Mouse (Mus musculus) hindbrain, embryonic 14.5 days (tissue): Measurements from ENCODE around the gene Fbxw8. TPM values are rescaled to one million over a fixed set of nuclear protein-coding genes. Genes with fewer than 3 reads are reported as not detected.
A peak's percentile ranks its signal among the peaks of the same experiment; 100 is the strongest.

Source experiments
- ATAC-seq: fragments of 200-750 bp; cut with Nextera tagmentation; 2 replicates; pipeline ENCODE4 v1.8.0; 2017; ENCODE audit warnings: moderate number of reproducible peaks, mild to moderate bottlenecking, moderate TSS enrichment, moderate library complexity; ENCODE audit not compliant: low FRiP score
- DNase-seq: peaks from one replicate; pipeline ENCODE4 v3.0.0-alpha.2; 2015; ENCODE audit warnings: low spot score
- H3K27ac ChIP-seq: fragments of 300-500 bp; sonication (generic); 2 replicates; pipeline ENCODE4 v1.5.1; 2014; ENCODE audit warnings: mild to moderate bottlenecking, moderate library complexity
- H3K27me3 ChIP-seq: fragments of 300-500 bp; sonication (generic); 2 replicates; pipeline ENCODE4 v1.6.1; 2014; ENCODE audit warnings: mild to moderate bottlenecking, low read length, mixed read lengths; ENCODE audit not compliant: control insufficient read depth, insufficient read depth
- H3K36me3 ChIP-seq: fragments of 300-500 bp; sonication (generic); replicated peaks from 2 replicates; pipeline ENCODE4 v1.6.1; 2014; ENCODE audit not compliant: control insufficient read depth, insufficient read depth
- H3K4me1 ChIP-seq: fragments of 300-500 bp; sonication (generic); replicated peaks from 2 replicates; pipeline ENCODE4 v1.6.1; 2014; ENCODE audit warnings: antibody characterized with exemption, low read length, mixed read lengths; ENCODE audit not compliant: control insufficient read depth, insufficient read depth
- H3K4me2 ChIP-seq: fragments of 300-500 bp; sonication (generic); replicated peaks from 2 replicates; pipeline ENCODE4 v1.6.1; 2014; ENCODE audit warnings: mild to moderate bottlenecking, moderate library complexity
- H3K4me3 ChIP-seq: fragments of 300-500 bp; sonication (generic); replicated peaks from 2 replicates; pipeline ENCODE4 v1.5.1; 2014; ENCODE audit warnings: mild to moderate bottlenecking, low read length
- H3K9ac ChIP-seq: fragments of 300-500 bp; sonication (generic); 2 replicates; pipeline ENCODE4 v1.6.1; 2014
- H3K9me3 ChIP-seq: fragments of 300-500 bp; sonication (generic); 2 replicates; pipeline ENCODE4 v1.6.1; 2016; ENCODE audit warnings: low read length; ENCODE audit not compliant: control insufficient read depth
- whole genome bisulfite sequencing: fragments of 180-500 bp; shearing (Covaris S2); extraction: QIAGEN DNeasy Blood & Tissue Kit; methylation state at CpG from one replicate; pipeline ENCODE4 v1.1.7; 2014; 5-methylcytosine and 5-hydroxymethylcytosine counted together
- polyA plus RNA-seq: library from polyadenylated mRNA; unstranded; fragments of >200 nt; fragmentation: Nextera tagmentation; extraction: Ambion mirVana; gene quantifications from 2 replicates; pipeline ENCODE4 v1.2.1, GENCODE M21; 2014

Fbxw8 gene
- polyA plus RNA-seq, 1 experiment from 2014 or later: 21.0 TPM

- Histone ChIP-seq H3K27ac (no peak overlapping the region), H3K4me3 (no peak overlapping the region), H3K9ac (no peak overlapping the region), H3K4me1 (peaks cover 73% of the 10 kb centered on the region), H3K27me3 (no peaks in the 10 kb centered on the region), H3K4me2 (no peak overlapping the region), H3K9me3 (no peaks in the 10 kb centered on the region), H3K36me3 (peaks cover 33% of the 10 kb centered on the region)
- no peak for DNase-seq
- whole genome bisulfite sequencing: 84% methylated on average over 6 of the region's 6 CpGs
- no peak for ATAC-seq
These were observed 76.7 kb downstream of the Fbxw8 start for GRCm38 (mm10) chr5:118078550-118078949.

- H3K4me3 ChIP-seq: no peak overlapping the region
- ATAC-seq (0 out of 2 replicates have a peak, but pooled peaks have one; percentile 12), DNase-seq (peak; percentile 61)
- H3K27ac ChIP-seq: peak overlapping the region; percentile 64
- no peaks in the 10 kb centered on the region for H3K27me3 ChIP-seq
- peak overlapping the region; percentile 12; the same call in 1 of the 2 replicates for H3K9ac ChIP-seq
- H3K36me3 ChIP-seq: peaks cover 33% of the 10 kb centered on the region
- H3K4me2 ChIP-seq: no peak overlapping the region
- no peaks in the 10 kb centered on the region for H3K9me3 ChIP-seq
- peaks cover 68% of the 10 kb centered on the region for H3K4me1 ChIP-seq
- WGBS: 60% methylated on average over 15 of the region's 15 CpGs
These were observed 78.3 kb downstream of the Fbxw8 start for GRCm38 (mm10) chr5:118076721-118077592.

- Histone ChIP-seq H3K4me3 (no peak overlapping the region), H3K27ac (0 out of 2 replicates have a peak overlapping the region, but pooled peaks have one; percentile 39), H3K27me3 (no peaks in the 10 kb centered on the region), H3K4me2 (no peak overlapping the region), H3K36me3 (peaks cover 47% of the 10 kb centered on the region), H3K9ac (no peak overlapping the region), H3K4me1 (peaks cover 32% of the 10 kb centered on the region), H3K9me3 (no peaks in the 10 kb centered on the region)
- DNase-seq: peak; percentile 39
- 51% methylated on average over 15 of the region's 15 CpGs for WGBS
- ATAC-seq: peak; percentile 15; the same call in 1 of the 2 replicates
These were observed 82.0 kb downstream of the Fbxw8 start for GRCm38 (mm10) chr5:118073213-118073773.

GRCm38 (mm10) chr5:118071766-118072165 is 83.5 kb downstream of the Fbxw8 start:
- ATAC-seq (no peak), DNase-seq (no peak)
- no peaks in the 10 kb centered on the region for H3K9me3 ChIP-seq
- WGBS: 67% methylated on average over 5 of the region's 5 CpGs
- H3K4me3 ChIP-seq: no peak overlapping the region
- H3K4me2 ChIP-seq: no peak overlapping the region
- no peaks in the 10 kb centered on the region for H3K27me3 ChIP-seq
- H3K9ac ChIP-seq: no peak overlapping the region
- peaks cover 22% of the 10 kb centered on the region for H3K4me1 ChIP-seq
- peaks cover 50% of the 10 kb centered on the region for H3K36me3 ChIP-seq
- no peak overlapping the region for H3K27ac ChIP-seq

- WGBS: 50% methylated on average over 9 of the region's 9 CpGs
- DNase-seq (peak; percentile 82), ATAC-seq (peak; percentile 44; the same call in 1 of the 2 replicates)
- Histone ChIP-seq H3K27me3 (no peaks in the 10 kb centered on the region), H3K4me2 (no peak overlapping the region), H3K9ac (no peak overlapping the region), H3K4me1 (peaks cover 19% of the 10 kb centered on the region), H3K27ac (no peak overlapping the region), H3K36me3 (peaks cover 43% of the 10 kb centered on the region), H3K9me3 (no peaks in the 10 kb centered on the region), H3K4me3 (no peak overlapping the region)
These were observed 85.9 kb downstream of the Fbxw8 start for GRCm38 (mm10) chr5:118069315-118069714.

GRCm38 (mm10) chr5:118067984-118068494 is 87.2 kb downstream of the Fbxw8 start:
- peaks cover 37% of the 10 kb centered on the region for H3K36me3 ChIP-seq
- DNase-seq: no peak
- H3K4me2 ChIP-seq: no peak overlapping the region
- 84% methylated on average over 9 of the region's 9 CpGs for WGBS
- no peak overlapping the region for H3K4me3 ChIP-seq
- no peak overlapping the region for H3K27ac ChIP-seq
- H3K27me3 ChIP-seq: no peaks in the 10 kb centered on the region
- no peak overlapping the region for H3K9ac ChIP-seq
- H3K9me3 ChIP-seq: no peaks in the 10 kb centered on the region
- H3K4me1 ChIP-seq: peaks cover 23% of the 10 kb centered on the region
- no peak for ATAC-seq

GRCm38 (mm10) chr5:118067572-118067971 is 87.7 kb downstream of the Fbxw8 start:
- Histone ChIP-seq H3K27me3 (no peaks in the 10 kb centered on the region), H3K9me3 (no peaks in the 10 kb centered on the region), H3K4me3 (no peak overlapping the region), H3K4me1 (peaks cover 18% of the 10 kb centered on the region), H3K9ac (no peak overlapping the region), H3K27ac (no peak overlapping the region), H3K4me2 (no peak overlapping the region), H3K36me3 (peaks cover 37% of the 10 kb centered on the region)
- DNase-seq (no peak), ATAC-seq (no peak)
- WGBS: 81% methylated on average over 4 of the region's 4 CpGs

- Histone ChIP-seq H3K27ac (no peak overlapping the region), H3K9ac (no peak overlapping the region), H3K9me3 (no peaks in the 10 kb centered on the region), H3K4me2 (no peak overlapping the region), H3K4me1 (peaks cover 18% of the 10 kb centered on the region), H3K4me3 (no peak overlapping the region), H3K36me3 (peaks cover 37% of the 10 kb centered on the region), H3K27me3 (no peaks in the 10 kb centered on the region)
- 57% methylated on average over 5 of the region's 5 CpGs for WGBS
- ATAC-seq: no peak
- DNase-seq: no peak
These were observed 88.4 kb downstream of the Fbxw8 start for GRCm38 (mm10) chr5:118066828-118067227.

GRCm38 (mm10) chr5:118065516-118066255 is 89.6 kb downstream of the Fbxw8 start:
- H3K4me2 ChIP-seq: no peak overlapping the region
- ATAC-seq: no peak
- H3K4me3 ChIP-seq: no peak overlapping the region
- H3K27ac ChIP-seq: peak overlapping the region; percentile 74; the same call in 1 of the 2 replicates
- H3K4me1 ChIP-seq: peaks cover 18% of the 10 kb centered on the region
- H3K9me3 ChIP-seq: no peaks in the 10 kb centered on the region
- H3K9ac ChIP-seq: no peak overlapping the region
- DNase-seq: no peak
- H3K27me3 ChIP-seq: no peaks in the 10 kb centered on the region
- peaks cover 37% of the 10 kb centered on the region for H3K36me3 ChIP-seq
- 82% methylated on average over 19 of the region's 19 CpGs for WGBS
